Mouse (Mus musculus) gonadal fat pad, adult 2 months (tissue): ENCODE results near the gene Cer1. TPM values are rescaled to one million over a fixed set of nuclear protein-coding genes. Genes with fewer than 3 reads are reported as not detected.
A peak's percentile ranks its signal among the peaks of the same experiment; 100 is the strongest.

Source experiments
- DNase-seq: peaks from one replicate; pipeline ENCODE4 v3.0.0-alpha.2; 2012; ENCODE audit warnings: low read depth
- polyA plus RNA-seq: library from polyadenylated mRNA; depleted of rRNA; stranded (reverse); fragments of >200 nt; gene quantifications from 2 replicates; pipeline ENCODE4 v1.2.3, GENCODE M21; 2012; rRNA removed

Cer1 gene
- polyA plus RNA-seq = not detected in 2 replicates

DNA sequence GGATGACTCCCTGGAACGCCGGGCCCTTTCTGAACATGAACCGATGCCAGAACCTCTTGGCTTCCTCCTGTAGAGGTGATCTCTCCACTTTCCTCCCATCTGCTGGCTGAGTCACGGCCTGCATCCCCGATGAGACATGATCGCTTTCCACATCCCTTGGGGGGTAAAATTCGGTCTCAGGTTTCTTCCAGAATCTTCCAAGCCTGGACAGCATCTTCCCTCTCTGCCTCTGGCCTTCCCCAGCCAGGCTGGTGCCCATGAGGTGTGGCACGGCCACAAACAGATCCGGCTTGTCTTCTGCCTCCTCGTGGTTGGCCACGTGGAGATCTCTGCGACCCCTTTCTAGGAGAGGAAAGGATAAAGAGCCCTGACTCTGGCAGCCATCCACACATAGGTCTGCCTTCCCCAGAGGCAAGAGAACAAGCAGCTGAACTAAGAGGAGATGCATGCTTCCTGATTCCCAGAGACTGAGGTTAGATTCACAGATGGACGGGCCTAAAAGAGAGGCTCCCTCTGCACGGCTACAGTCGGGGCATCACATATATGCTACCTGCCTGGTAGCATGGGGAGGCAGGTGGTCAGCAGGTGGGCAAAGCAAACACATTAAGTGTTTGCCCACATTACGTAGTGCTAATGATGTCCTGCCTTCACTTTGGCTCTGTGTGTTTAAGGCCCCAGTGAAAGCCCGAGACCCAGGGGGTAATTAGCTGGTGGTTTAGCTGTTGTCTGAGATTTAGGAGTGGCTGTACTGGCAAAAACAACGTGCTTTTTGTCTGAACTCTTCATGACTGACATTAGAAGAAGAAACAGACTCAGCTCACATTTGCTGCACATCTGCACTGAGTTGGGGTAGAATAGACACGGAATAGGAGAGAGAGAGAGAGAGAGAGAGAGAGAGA lies at the start of gene Cer1:
Gene Cer1 (minus strand): TSS at position 513 of the 899 bp plus-strand sequence.
- no peak for DNase-seq

DNA sequence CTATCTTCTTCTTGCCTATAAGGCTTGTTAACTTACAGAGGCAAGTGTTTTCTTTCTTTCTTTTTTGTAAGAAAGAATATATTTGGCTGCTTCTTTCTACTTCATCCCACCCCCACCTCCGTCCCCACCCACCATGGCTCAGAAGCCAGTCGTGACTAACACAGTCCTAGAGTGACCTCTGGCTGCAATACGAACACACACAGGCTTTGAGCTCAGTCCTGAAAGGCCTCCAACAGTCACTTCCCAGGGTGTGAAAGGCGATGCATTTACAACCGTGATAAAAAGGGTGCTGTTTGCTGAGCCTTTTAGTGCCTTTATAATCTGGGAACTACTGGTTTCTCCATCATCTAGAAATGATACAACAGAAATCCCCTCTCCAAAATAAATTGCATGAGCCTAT lies 49.4 kb upstream of the Cer1 start:
- no peak for DNase-seq

- no peak for DNase-seq
Measured at GRCm38 (mm10) chr4:82933698-82934210, 48.8 kb upstream of the Cer1 start.

DNA sequence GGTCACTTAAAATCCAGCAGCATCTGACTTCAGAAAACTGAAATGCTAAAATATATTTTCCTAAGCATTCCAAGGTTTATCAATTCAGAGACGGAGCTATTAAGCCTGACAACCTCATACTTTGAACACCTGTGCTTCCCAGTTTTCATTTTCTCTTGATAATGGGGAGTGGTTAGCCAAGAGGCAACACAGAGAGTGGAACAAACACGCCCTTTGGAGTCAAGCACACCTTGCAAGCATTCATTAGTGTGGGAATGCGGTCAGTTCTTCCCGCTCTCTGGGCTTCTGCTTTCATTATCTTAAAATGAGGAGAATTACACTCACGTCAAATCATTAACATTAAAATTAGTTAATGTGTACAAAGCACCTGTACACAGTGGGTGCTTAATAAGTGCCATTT lies 45.1 kb upstream of the Cer1 start:
- no peak for DNase-seq

GRCm38 (mm10) chr4:82921962-82922361 lies 37.0 kb upstream of the Cer1 start:
- no peak for DNase-seq

DNA sequence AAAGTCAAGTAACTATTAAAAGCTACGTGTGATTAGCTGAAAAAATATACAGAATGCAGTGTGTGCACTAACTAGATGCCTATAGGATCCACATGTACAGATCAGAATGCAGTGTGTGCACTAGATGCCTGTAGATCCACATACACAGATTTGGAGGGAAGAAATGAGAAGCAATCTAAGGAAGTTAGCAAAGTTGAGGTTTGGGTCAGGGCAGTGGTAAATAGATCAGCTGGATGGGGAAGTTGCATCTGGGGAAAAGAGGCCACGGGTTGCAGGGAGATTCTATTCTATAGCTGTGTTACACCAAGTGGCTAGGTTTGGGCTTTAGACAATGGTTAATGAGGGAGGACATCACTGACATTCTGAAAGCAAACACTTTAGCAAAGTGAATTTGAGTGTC lies 33.7 kb upstream of the Cer1 start:
- no peak for DNase-seq

DNA sequence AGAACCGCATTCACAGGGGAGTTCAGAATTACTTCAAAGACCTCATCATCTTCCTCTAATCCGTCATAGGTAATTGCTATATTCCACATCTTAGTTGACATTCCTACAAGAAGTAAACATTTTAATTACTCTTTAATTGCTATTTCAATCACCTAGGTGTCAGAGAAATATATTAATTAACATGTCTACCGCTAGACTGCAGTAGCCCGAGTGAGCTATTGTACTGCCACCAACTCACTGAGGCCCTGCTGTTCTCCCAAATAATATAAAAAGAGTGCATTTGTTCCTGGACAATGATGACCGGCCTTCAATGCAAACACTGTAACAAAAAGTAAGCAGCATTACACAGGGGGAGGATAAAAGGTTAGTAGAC lies 31.7 kb upstream of the Cer1 start:
- DNase-seq = no peak

DNA sequence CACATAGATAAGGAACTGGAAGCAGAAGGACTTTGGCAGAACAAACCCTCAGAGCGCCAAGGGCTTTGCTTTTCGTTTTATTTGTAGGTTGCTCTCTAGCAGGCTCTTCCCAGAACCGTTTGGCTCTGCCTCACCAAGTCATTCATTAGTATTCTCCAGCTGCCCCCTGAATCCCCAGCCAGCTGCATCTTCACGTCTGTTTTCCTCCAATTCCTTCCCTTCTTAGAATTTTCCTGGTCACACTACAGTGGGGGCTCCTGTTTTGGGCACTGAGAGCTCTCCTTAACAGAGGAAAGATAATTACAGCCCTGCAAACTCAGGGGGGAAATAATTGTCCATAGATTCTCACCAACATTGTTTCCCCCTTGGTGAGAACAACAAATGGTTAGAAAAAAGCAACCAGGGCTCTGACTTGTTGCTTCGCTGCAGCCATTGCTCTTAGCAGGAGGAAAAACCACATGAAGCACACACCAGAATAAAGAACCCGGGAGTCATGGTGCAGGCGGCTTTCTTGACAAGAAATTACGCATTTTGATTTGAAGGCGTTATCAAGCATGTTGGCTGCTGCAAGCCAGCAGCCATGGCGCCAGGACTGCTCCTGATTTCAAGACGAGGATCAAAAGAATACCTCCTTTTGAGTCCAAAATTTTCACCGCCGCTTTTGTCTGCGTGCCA lies 31.2 kb upstream of the Cer1 start:
- DNase-seq = no peak

DNA sequence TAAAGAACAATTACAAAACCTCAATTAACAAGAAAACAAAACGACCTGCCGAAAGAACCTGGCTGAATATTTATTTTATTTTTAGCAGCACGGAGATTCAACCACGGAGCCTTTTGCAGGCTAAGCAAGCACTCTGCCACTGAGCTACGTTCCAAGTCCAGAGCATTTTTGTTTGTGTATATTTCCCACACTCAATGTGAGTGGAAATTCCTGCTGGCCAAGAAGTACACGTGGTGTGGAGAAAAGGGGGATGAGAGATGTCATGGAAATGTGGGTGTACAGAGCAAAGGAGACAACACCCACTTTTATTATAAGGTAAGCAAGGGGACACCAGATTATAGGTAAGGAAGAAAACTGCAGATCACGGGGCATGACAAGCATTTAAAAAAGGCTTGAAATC lies 30.6 kb upstream of the Cer1 start:
- DNase-seq = no peak

DNA sequence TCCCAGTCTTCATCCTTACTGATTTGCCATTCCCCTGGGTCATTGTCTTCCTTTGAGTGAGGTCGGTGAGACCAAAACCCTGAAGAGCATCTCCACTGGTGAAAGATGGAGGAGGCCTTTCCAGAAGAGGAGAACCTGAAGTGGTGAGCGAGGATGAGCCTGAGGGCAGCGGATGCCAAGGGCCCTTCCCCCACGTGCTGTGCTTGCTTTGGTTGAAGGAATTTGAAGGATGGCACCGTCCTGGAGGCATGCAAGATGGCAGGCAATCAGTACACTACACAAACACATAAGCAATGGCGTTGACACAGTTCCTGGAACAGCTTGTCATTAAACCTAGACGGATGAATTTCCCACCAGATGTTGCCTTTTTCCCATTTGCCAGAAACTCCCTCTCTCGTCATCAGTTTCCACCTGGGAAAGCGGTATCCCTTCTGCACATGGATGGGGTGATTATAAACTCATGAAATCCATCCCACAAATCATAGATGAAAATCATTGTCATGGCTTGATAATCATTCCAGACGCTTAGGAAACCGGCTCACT lies 29.7 kb upstream of the Cer1 start:
- no peak for DNase-seq

DNA sequence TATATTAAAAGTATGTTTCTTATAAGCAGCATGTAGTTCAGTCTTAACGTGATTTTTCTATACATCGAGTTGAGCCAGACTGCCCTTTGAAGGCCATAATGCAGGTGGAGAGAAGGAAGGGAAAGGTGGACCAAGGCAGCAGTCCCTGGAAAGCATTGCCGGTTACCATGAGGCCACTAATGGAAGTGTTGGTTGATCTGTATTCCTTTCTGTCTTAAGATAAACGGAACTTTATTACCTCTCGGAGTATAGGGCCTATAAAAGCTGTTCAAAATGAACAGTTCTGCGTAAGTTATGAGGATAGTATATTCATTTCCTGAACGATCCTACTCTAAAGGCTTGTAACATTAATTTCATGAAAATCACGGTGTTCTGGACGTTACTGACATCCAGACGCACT lies 10.3 kb upstream of the Cer1 start:
- DNase-seq = no peak

DNA sequence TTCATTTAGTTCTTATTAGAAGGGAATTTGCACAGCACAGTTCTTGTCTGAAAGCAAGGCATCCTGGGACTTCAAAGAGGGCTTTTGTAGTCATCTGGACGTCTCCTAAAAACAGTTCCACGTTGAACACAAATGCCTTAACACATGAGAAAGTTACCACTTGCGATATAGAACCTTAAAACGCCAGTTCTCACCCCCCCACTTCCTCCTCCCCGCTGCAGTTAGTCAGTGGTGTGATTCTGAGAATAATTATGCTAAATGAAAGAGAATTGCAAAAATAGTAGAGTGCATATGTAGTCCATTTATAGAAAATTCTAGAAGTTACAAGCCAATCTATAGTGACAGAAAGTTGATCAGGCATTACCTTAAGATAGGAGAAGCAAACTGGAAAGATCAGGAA lies 7.3 kb upstream of the Cer1 start:
- DNase-seq = no peak

- no peak for DNase-seq
Measured at GRCm38 (mm10) chr4:82891566-82891965, 6.6 kb upstream of the Cer1 start.

DNA sequence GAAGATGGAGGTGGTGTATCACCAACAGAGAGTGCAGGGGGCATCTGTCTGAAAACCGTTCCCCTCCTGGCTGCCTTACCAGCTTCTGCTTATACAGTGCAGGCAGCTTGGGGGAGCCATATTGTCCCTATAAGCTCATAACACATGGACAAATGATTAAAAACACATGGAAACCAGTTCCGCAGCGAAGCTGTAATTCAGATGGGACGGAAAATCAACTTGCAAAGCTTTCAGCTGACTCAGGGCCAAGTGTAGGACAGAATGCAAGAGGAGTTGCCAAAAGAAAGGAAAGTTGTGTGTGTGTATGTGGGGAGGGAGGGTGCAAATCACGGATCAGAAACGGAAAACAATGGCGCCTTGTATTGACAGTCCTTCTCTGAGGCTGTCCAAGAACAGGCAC lies 6.1 kb upstream of the Cer1 start:
- DNase-seq = no peak

DNA sequence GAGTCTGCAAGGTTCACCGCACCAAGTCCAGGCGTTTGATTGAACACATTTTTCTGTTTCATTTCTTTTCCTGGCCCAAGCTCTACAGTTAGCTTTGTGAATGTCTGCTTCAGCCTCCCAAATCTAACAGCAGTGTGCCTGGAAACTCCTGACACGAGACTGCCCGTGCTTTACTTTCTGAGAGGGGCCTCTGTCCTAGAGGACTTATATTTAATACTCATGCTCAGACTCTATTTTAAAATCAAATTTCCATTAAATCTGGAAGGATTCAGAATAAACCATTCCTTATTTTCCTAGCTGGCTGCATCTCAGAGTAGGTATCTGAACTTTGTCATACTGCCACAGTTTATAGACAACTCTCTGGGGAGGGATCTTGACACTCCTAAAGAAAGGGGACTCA lies 5.6 kb upstream of the Cer1 start:
- no peak for DNase-seq

DNA sequence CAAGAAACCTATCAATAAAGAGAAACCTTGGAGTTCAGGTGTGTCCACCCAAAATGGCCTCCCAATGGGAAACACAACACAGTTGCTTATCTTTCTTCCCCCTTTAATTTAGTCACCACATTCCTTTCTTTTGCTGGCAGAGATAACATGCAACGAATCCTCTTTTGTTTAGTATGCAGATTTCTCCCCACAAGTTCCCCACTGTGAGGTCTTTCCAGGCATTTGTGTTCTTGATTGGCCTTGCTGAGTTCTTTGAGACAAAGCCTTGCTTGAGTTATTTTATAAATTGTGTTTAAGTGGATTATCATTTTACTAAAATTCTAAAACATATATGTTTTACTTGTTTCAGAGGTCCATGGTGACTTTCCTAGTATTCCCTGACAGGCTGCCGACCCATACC lies 1.2 kb upstream of the Cer1 start:
- no peak for DNase-seq

DNA sequence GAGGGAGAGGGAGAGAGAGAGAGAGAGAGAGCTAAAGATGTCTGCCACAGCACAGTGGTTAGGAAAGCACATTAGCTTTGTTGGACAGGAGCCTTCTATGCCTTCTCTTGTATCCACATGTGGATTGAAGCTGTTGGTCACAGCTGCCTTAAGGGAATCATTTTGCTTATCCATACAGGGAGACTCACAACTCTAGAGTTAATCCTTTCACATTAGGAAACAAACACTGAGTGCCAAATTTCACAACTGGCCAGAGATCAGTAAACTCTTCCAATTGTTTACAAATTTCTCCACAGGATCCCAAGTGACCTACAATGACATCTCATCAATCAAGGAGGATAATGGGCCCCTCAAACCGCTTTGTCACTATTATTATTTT lies 576 bp upstream of the Cer1 start:
- peak; percentile 9 for DNase-seq

- DNase-seq = no peak
Measured at GRCm38 (mm10) chr4:82882500-82882899, 2.4 kb downstream of the Cer1 start.

GRCm38 (mm10) chr4:82881366-82881765 lies 3.6 kb downstream of the Cer1 start:
- no peak for DNase-seq

- no peak for DNase-seq
Measured at GRCm38 (mm10) chr4:82880243-82880642, 4.7 kb downstream of the Cer1 start.

DNA sequence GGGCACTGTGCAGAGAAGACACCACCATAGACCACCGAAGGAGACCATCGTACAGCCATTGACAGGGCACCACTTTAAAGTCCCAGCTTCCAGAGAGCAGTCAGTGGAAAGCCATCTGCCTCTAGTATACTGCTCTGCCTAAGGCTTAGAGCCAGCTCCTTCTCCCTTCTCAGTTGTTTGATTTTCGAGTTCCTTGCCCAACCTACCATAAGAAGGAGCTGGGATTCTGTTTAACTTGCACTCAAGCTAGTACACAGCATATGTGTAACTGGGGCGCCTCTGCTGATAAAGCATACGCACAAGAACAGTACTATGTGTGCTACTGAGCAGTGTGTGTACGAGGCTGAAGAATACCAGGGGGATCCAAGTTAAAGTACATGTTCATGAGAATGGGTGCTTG lies 5.8 kb downstream of the Cer1 start:
- no peak for DNase-seq

DNA sequence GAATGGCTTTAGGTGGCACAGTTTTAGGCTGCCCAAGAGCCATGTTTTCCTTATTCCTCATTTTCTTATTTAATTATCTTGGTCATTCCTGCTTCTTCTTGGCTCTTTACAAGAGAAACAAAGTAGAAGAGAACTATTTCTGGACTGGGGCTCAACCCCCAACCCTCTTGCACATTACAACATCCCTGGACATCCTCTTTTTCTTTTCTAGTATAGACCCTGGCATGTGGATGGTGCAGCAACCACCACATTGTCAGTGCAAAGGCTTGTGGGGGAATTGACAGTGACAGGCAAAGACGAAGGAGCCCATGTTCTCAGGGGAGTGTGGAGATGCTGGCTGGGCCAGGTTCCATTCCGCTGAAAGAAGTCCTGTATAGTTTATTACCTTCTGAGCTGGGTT lies 8.3 kb downstream of the Cer1 start:
- no peak for DNase-seq

DNA sequence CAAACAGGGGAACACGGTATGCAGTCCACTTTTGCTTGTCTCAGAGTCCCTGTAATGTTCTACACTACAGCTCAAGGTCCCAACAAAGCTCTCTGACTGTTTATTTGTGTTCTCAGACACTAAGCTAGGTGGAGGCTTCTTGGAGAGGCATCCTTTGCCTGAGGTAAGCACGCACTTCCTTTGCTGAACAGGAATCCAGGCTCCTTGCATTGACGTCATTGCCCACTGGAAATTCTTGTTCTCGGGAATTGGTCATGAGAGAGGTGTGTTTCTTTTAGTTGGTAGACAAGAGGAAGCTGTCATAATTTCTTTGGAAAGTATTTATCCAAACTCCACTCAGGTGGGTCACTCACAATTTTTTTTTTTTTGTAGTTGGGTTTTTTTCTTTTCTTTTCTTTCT lies 9.4 kb downstream of the Cer1 start:
- peak; percentile 13 for DNase-seq
